Mouse (Mus musculus) olfactory bulb, adult 2 months (tissue): ENCODE measurements around the gene Eml2.

Experiments used
- CTCF ChIP-seq: fragments of 200-500 bp; IDR thresholded peaks from 2 replicates; pipeline ENCODE4 v1.5.1; 2012; ENCODE audit warnings: low read depth, mild to moderate bottlenecking, low read length, moderate library complexity; ENCODE audit not compliant: insufficient read depth
- POLR2A ChIP-seq: fragments of 200-500 bp; IDR thresholded peaks from 2 replicates; pipeline ENCODE4 v1.6.1; 2012; ENCODE audit warnings: mild to moderate bottlenecking, low read depth, low read length, moderate library complexity; ENCODE audit not compliant: insufficient read depth

- no peak for TF ChIP-seq POLR2A
- no peak for TF ChIP-seq CTCF
These were observed 46.8 kb upstream of the Eml2 start for GRCm38 (mm10) chr7:19129396-19129795.
